Mouse (Mus musculus) MEL (cell line): Measurements from ENCODE around the gene Lonrf2. TPM values are rescaled to one million over a fixed set of nuclear protein-coding genes. Genes with fewer than 3 reads are reported as not detected.

Experiments used
- DNase-seq: peaks from one replicate; pipeline ENCODE4 v3.0.0; 2011; ENCODE audit warnings: low read depth, low spot score
- H3K27ac ChIP-seq: 2 replicates; pipeline ENCODE4 v1.5.1; 2012; ENCODE audit warnings: low read depth, mild to moderate bottlenecking, control low read depth, low read length, moderate library complexity; ENCODE audit not compliant: control insufficient read depth
- H3K27me3 ChIP-seq, 2 experiments: fragments of 150-350 bp in 1 of 2; sonication (generic) in 1 of 2; 2 replicates each; pipeline ENCODE4 v1.6.1; 2012; ENCODE audit warnings: low read length in 2 of 2, mild to moderate bottlenecking in 2 of 2, improper control_type of control experiment in 1 of 2, moderate library complexity in 1 of 2; ENCODE audit not compliant: insufficient read depth in 2 of 2, control insufficient read depth in 1 of 2
- H3K36me3 ChIP-seq, 2 experiments: 2 replicates each; pipeline ENCODE4 v1.6.1; 2012 to 2014; ENCODE audit warnings: low read length in 2 of 2, improper control_type of control experiment in 1 of 2, inconsistent platforms in 1 of 2, mild to moderate bottlenecking in 1 of 2; ENCODE audit not compliant: insufficient read depth in 2 of 2, control insufficient read depth in 1 of 2
- H3K4me1 ChIP-seq, 2 experiments: fragments of 150-350 bp in 1 of 2; sonication (generic) in 1 of 2; 2 replicates each; pipeline ENCODE4 v1.6.1; 2012; ENCODE audit warnings: low read length in 2 of 2, improper control_type of control experiment in 1 of 2, mild to moderate bottlenecking in 1 of 2; ENCODE audit not compliant: insufficient read depth in 2 of 2, control insufficient read depth in 1 of 2
- H3K4me3 ChIP-seq, 2 experiments: fragments of 150-350 bp in 1 of 2; sonication (generic) in 1 of 2; 2 replicates each; pipeline ENCODE4 v1.5.1; 2012; ENCODE audit warnings: low read depth in 2 of 2, low read length in 2 of 2, mild to moderate bottlenecking in 2 of 2, moderate library complexity in 2 of 2, control low read depth in 1 of 2, improper control_type of control experiment in 1 of 2; ENCODE audit not compliant: control insufficient read depth in 1 of 2, insufficient read depth in 1 of 2
- H3K79me2 ChIP-seq: 2 replicates; pipeline ENCODE4 v1.6.1; 2012; ENCODE audit warnings: mild to moderate bottlenecking, low read length, moderate library complexity; ENCODE audit not compliant: control insufficient read depth, poor library complexity, insufficient read depth
- H3K9ac ChIP-seq: 2 replicates; pipeline ENCODE4 v1.6.1; 2012; ENCODE audit warnings: low read depth, mild to moderate bottlenecking, control low read depth, low read length, moderate library complexity; ENCODE audit not compliant: control insufficient read depth, poor library complexity, severe bottlenecking
- H3K9me3 ChIP-seq: fragments of 150-350 bp; sonication (generic); replicated peaks from 2 replicates; pipeline ENCODE4 v1.6.1; 2012; ENCODE audit warnings: mild to moderate bottlenecking, low read length, improper control_type of control experiment, moderate library complexity; ENCODE audit not compliant: insufficient read depth
- BHLHE40 ChIP-seq: IDR thresholded peaks from 2 replicates; pipeline ENCODE4 v1.6.1; 2012; ENCODE audit warnings: low read depth, mild to moderate bottlenecking, inconsistent platforms, low read length, improper control_type of control experiment, borderline replicate concordance
- CHD1 ChIP-seq: IDR thresholded peaks from 2 replicates; pipeline ENCODE4 v1.6.1; 2012; ENCODE audit warnings: low read depth, mild to moderate bottlenecking, inconsistent platforms, low read length, improper control_type of control experiment
- CHD2 ChIP-seq: IDR thresholded peaks from 2 replicates; pipeline ENCODE4 v1.6.1; 2011; ENCODE audit warnings: low read length, improper control_type of control experiment
- CTCF ChIP-seq, 3 experiments: IDR thresholded peaks in 2 of 3; conservative IDR thresholded peaks in 1 of 3; 2 replicates each; pipeline ENCODE4 v1.5.1; 2011 to 2012; ENCODE audit warnings: low read length in 3 of 3, low read depth in 2 of 3, mild to moderate bottlenecking in 2 of 3, improper control_type of control experiment in 1 of 3, inconsistent platforms in 1 of 3, mixed read lengths in 1 of 3, moderate library complexity in 1 of 3; ENCODE audit not compliant: control insufficient read depth in 1 of 3, insufficient read depth in 1 of 3, poor library complexity in 1 of 3, severe bottlenecking in 1 of 3
- E2F4 ChIP-seq: IDR thresholded peaks from 2 replicates; pipeline ENCODE4 v1.6.1; 2011; ENCODE audit warnings: low read depth, low read length, improper control_type of control experiment, borderline replicate concordance
- EP300 ChIP-seq, 2 experiments: IDR thresholded peaks; 2 replicates each; pipeline ENCODE4 v1.6.1; 2011; ENCODE audit warnings: improper control_type of control experiment in 2 of 2, low read length in 2 of 2, low read depth in 1 of 2, mild to moderate bottlenecking in 1 of 2
- ETS1 ChIP-seq: IDR thresholded peaks from 2 replicates; pipeline ENCODE4 v1.6.1; 2012; ENCODE audit warnings: low read depth, mild to moderate bottlenecking, inconsistent platforms, low read length, improper control_type of control experiment, moderate library complexity
- GATA1 ChIP-seq: IDR thresholded peaks from 2 replicates; pipeline ENCODE4 v1.6.1; 2011; ENCODE audit warnings: low read depth, low read length, improper control_type of control experiment
- HCFC1 ChIP-seq: IDR thresholded peaks from 2 replicates; pipeline ENCODE4 v1.6.1; 2012; ENCODE audit warnings: low read depth, mild to moderate bottlenecking, inconsistent platforms, low read length, improper control_type of control experiment, moderate library complexity
- JUND ChIP-seq: IDR thresholded peaks from 2 replicates; pipeline ENCODE4 v1.6.1; 2011; ENCODE audit warnings: low read depth, mild to moderate bottlenecking, improper control_type of control experiment, low read length
- KAT2A ChIP-seq: conservative IDR thresholded peaks from 2 replicates; pipeline ENCODE4 v1.6.1; 2012; ENCODE audit warnings: low read depth, low read length, improper control_type of control experiment, inconsistent platforms
- MAX ChIP-seq: IDR thresholded peaks from 2 replicates; pipeline ENCODE4 v1.6.1; 2011; ENCODE audit warnings: low read length, improper control_type of control experiment
- MEF2A ChIP-seq: IDR thresholded peaks from 2 replicates; pipeline ENCODE4 v1.6.1; 2014; ENCODE audit warnings: low read depth, mild to moderate bottlenecking, inconsistent platforms, low read length, improper control_type of control experiment; ENCODE audit not compliant: poor library complexity, insufficient replicate concordance, severe bottlenecking; ENCODE audit errors: extremely low read depth
- MYB ChIP-seq: IDR thresholded peaks from 2 replicates; pipeline ENCODE4 v1.6.1; 2011; ENCODE audit warnings: mild to moderate bottlenecking, low read depth, low read length, improper control_type of control experiment
- MYC ChIP-seq: IDR thresholded peaks from 2 replicates; pipeline ENCODE4 v1.6.1; 2011; ENCODE audit warnings: low read depth, mild to moderate bottlenecking, low read length, improper control_type of control experiment, moderate library complexity
- NELFE ChIP-seq: IDR thresholded peaks from 2 replicates; pipeline ENCODE4 v1.6.1; 2011; ENCODE audit warnings: low read depth, low read length, improper control_type of control experiment
- POLR2AphosphoS2 ChIP-seq: IDR thresholded peaks from 2 replicates; pipeline ENCODE4 v1.6.1; 2011; ENCODE audit warnings: low read length, improper control_type of control experiment
- POLR2AphosphoS5 ChIP-seq: IDR thresholded peaks from 2 replicates; pipeline ENCODE4 v1.6.1; 2012; ENCODE audit warnings: low read depth, borderline replicate concordance, mild to moderate bottlenecking, inconsistent platforms, low read length, moderate library complexity, mixed read lengths
- RAD21 ChIP-seq: IDR thresholded peaks from 2 replicates; pipeline ENCODE4 v1.6.1; 2011; ENCODE audit warnings: mild to moderate bottlenecking, low read depth, low read length, improper control_type of control experiment
- RCOR1 ChIP-seq: IDR thresholded peaks from 2 replicates; pipeline ENCODE4 v1.6.1; 2012; ENCODE audit warnings: low read depth, mild to moderate bottlenecking, inconsistent platforms, low read length, improper control_type of control experiment
- SIN3A ChIP-seq: IDR thresholded peaks from 2 replicates; pipeline ENCODE4 v1.6.1; 2012; ENCODE audit warnings: low read length, improper control_type of control experiment, inconsistent platforms
- SMC3 ChIP-seq: IDR thresholded peaks from 2 replicates; pipeline ENCODE4 v1.6.1; 2011; ENCODE audit warnings: low read depth, low read length, improper control_type of control experiment
- TAL1 ChIP-seq: IDR thresholded peaks from 2 replicates; pipeline ENCODE4 v1.6.1; 2012; ENCODE audit warnings: mild to moderate bottlenecking, inconsistent platforms, low read length, moderate library complexity, mixed read lengths
- TCF12 ChIP-seq: IDR thresholded peaks from 2 replicates; pipeline ENCODE4 v1.6.1; 2014; ENCODE audit warnings: low read depth, mild to moderate bottlenecking, inconsistent platforms, low read length, improper control_type of control experiment, moderate library complexity
- USF1 ChIP-seq: IDR thresholded peaks from 2 replicates; pipeline ENCODE4 v1.6.1; 2014; ENCODE audit warnings: low read depth, mild to moderate bottlenecking, inconsistent platforms, low read length, improper control_type of control experiment, moderate library complexity
- USF2 ChIP-seq, 2 experiments: IDR thresholded peaks; 2 replicates each; pipeline ENCODE4 v1.6.1; 2011 to 2012; ENCODE audit warnings: improper control_type of control experiment in 2 of 2, low read length in 2 of 2, borderline replicate concordance in 1 of 2, inconsistent platforms in 1 of 2, low read depth in 1 of 2, mild to moderate bottlenecking in 1 of 2; ENCODE audit not compliant: insufficient read depth in 1 of 2
- ZC3H11A ChIP-seq: IDR thresholded peaks from 2 replicates; pipeline ENCODE4 v1.6.1; 2012; ENCODE audit warnings: low read depth, mild to moderate bottlenecking, inconsistent platforms, low read length, improper control_type of control experiment
- polyA plus RNA-seq, 2 experiments: library from polyadenylated mRNA; stranded (reverse) in 1 of 2; unstranded in 1 of 2; fragments of >175 nt in 1 of 2; fragments of >200 nt in 1 of 2; gene quantifications; 2 replicates each; pipeline versions ENCODE4 v1.2.1 to v1.2.4; 2012; ENCODE audit warnings: low replicate concordance in 2 of 2, low read depth in 1 of 2; ENCODE audit not compliant: insufficient read length in 2 of 2, insufficient read depth in 1 of 2, missing spikeins in 1 of 2
- total RNA-seq: library from RNA; depleted of rRNA; stranded (reverse); fragments of 300-350 nt; gene quantifications from 2 replicates; pipeline ENCODE4 v1.2.3, GENCODE M21; 2012

Gene Lonrf2
- total and polyA plus RNA-seq, 3 experiments, result not detected

DNA sequence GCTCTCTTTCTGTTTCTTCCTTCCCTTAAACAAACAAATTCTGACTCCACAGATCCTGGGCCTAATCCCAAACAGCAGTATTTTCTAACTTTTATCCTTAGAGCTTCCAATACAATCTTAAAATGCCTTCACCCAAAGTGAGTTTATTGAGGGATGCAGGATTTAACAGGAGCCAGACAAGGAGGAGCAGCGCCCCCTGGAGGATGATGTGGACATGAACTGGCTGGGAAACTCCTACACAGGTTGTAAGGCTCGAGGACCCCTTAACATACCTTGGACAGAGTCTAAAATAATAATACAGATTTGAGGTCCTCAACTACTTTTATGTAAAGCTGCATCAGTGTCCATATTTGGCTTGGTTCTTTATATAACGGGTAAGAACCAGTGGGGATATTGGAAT, 19.7 kb upstream of the Lonrf2 start:
- no peak overlapping the region for H3K4me3 ChIP-seq
- H3K27ac ChIP-seq, result no peak overlapping the region
- H3K9me3 ChIP-seq, result no peaks in the 10 kb centered on the region
- TF ChIP-seq ZC3H11A (peak; percentile 76), RAD21 (peak; percentile 79), CTCF (IDR thresholded peaks at IDR 0.05 in 2 of 3, conservative IDR thresholded peaks at IDR 0.05 in 1 of 3; ENCODE audit: control insufficient read depth in 1 of 3, insufficient read depth in 1 of 3, low read depth in 2 of 3, low read length in 3 of 3, poor library complexity in 1 of 3, severe bottlenecking in 1 of 3) (peak; percentile 78 to 93 (median 89)), SMC3 (peak; percentile 85), USF1 (no peak)
- DNase-seq, result peak; percentile 79
- peaks cover 14 to 23% of the 10 kb centered on the region in 2 experiments for H3K4me1 ChIP-seq
- H3K79me2 ChIP-seq, result no peaks in the 10 kb centered on the region
- H3K36me3 ChIP-seq, result peaks cover 0 to 21% of the 10 kb centered on the region in 2 experiments; a peak in 2 of 4 replicates
- no peaks in the 10 kb centered on the region for H3K27me3 ChIP-seq
- H3K9ac ChIP-seq, result no peak overlapping the region

- peak; percentile 42 for DNase-seq
- peaks cover 0 to 36% of the 10 kb centered on the region in 2 experiments; a peak in 2 of 4 replicates for H3K36me3 ChIP-seq
- H3K4me3 ChIP-seq, result 0 out of 4 replicates have a peak overlapping the region, but pooled peaks of 1 of the 2 experiments have one; percentile 2
Observed at GRCm38 (mm10) chr1:38852250-38852649, 15.7 kb upstream of the Lonrf2 start.

More at GRCm38 (mm10) chr1:38852250-38852649, 15.7 kb upstream of the Lonrf2 start:
- TF ChIP-seq JUND (no peak), POLR2AphosphoS5 (no peak), NELFE (no peak; the same call in 1 of the 2 replicates), MAX (no peak), SIN3A (peak; percentile 74), CHD2 (no peak; the same call in 1 of the 2 replicates), EP300 (IDR thresholded peaks at IDR 0.05; ENCODE audit: low read depth in 1 of 2, low read length in 2 of 2) (peak; percentile 88 to 97), TCF12 (peak; percentile 94), HCFC1 (no peak), RCOR1 (peak; percentile 60), TAL1 (peak; percentile 39), E2F4 (no peak), BHLHE40 (0 out of 2 replicates have a peak, but pooled peaks have one; percentile 13), CTCF (IDR thresholded peaks at IDR 0.05 in 2 of 3, conservative IDR thresholded peaks at IDR 0.05 in 1 of 3; ENCODE audit: control insufficient read depth in 1 of 3, insufficient read depth in 1 of 3, low read depth in 2 of 3, low read length in 3 of 3, poor library complexity in 1 of 3, severe bottlenecking in 1 of 3) (no peak), ZC3H11A (no peak), MEF2A (no peak), KAT2A (no peak), ETS1 (peak; percentile 82), MYC (no peak), MYB (peak; percentile 75), POLR2AphosphoS2 (0 out of 2 replicates have a peak, but pooled peaks have one; percentile 32), GATA1 (peak; percentile 89), USF2 (IDR thresholded peaks at IDR 0.05; ENCODE audit: borderline replicate concordance in 1 of 2, insufficient read depth in 1 of 2, low read depth in 1 of 2, low read length in 2 of 2) (no peak), CHD1 (0 out of 2 replicates have a peak, but pooled peaks have one; percentile 40)
- H3K4me1 ChIP-seq, result peaks cover 26 to 39% of the 10 kb centered on the region in 2 experiments
- no peaks in the 10 kb centered on the region for H3K9me3 ChIP-seq
- H3K79me2 ChIP-seq, result no peaks in the 10 kb centered on the region
- no peak overlapping the region for H3K9ac ChIP-seq
- no peaks in the 10 kb centered on the region for H3K27me3 ChIP-seq
- H3K27ac ChIP-seq, result peak overlapping the region; percentile 82
